Mouse (Mus musculus) monocyte, adult 59 days (primary cell): ENCODE data around the gene Cxcl17. TPM values are rescaled to one million over a fixed set of nuclear protein-coding genes. Genes with fewer than 3 reads are reported as not detected.

Source experiments
- total RNA-seq, 2 experiments: library from RNA; stranded (reverse); gene quantifications; one replicate each; pipeline ENCODE4 v1.2.4; 2023

Gene Cxcl17
- not detected for total RNA-seq

GRCm38 (mm10) chr7:25412833-25413441 is at the start of gene Cxcl17:
TSS of gene Cxcl17 (minus strand) at chr7:25412886.

GRCm38 (mm10) chr7:25398610-25399009 is 14.1 kb downstream of the Cxcl17 start, which contains the start of gene Lipe:
TSS of gene Lipe (minus strand) at chr7:25398710.

GRCm38 (mm10) chr7:25369058-25369749 is 43.5 kb downstream of the Cxcl17 start, which contains the start of gene Cnfn:
TSS of gene Cnfn (minus strand) at chr7:25369724.

Other genes starting within 250 kb of the Cxcl17 start
- 100 to 1,000 TPM; 193 to 239 TPM for gene Pou2f2, start 233.2 kb downstream of the Cxcl17 start, total RNA-seq
- gene Dedd2, start 192.3 kb downstream of the Cxcl17 start, total RNA-seq, result 10 to 100 TPM; 57.9 to 71.2 TPM
- 1 to 10 TPM; 7.0 to 8.1 TPM for gene Zfp526, start 191.5 kb downstream of the Cxcl17 start, total RNA-seq
- 10 to 100 TPM; 73.5 to 80.3 TPM for gene Gsk3a, start 175.0 kb downstream of the Cxcl17 start, total RNA-seq
- 10 to 100 TPM; 21.8 to 32.8 TPM for gene Erf, start 162.1 kb downstream of the Cxcl17 start, total RNA-seq
- 100 to 1,000 TPM; 341 to 358 TPM for gene Cic, start 145.2 kb downstream of the Cxcl17 start, total RNA-seq
- 1 to 10 TPM; 9.2 to 9.5 TPM for gene Pafah1b3, start 114.9 kb downstream of the Cxcl17 start, total RNA-seq
- gene Prr19, start 111.5 kb downstream of the Cxcl17 start, total RNA-seq, result not detected
- not detected for gene Tmem145, start 106.8 kb downstream of the Cxcl17 start, total RNA-seq
- gene Megf8, start 95.7 kb downstream of the Cxcl17 start, total RNA-seq, result 1 to 10 TPM; 7.8 to 9.5 TPM
- not detected for gene Cnfn, start 43.2 kb downstream of the Cxcl17 start, total RNA-seq
- 10 to 100 TPM; 65.5 to 68.3 TPM for gene Lipe, start 14.2 kb downstream of the Cxcl17 start, total RNA-seq
- gene Ceacam1, start 64.7 kb upstream of the Cxcl17 start, total RNA-seq, result 100 to 1,000 TPM; 337 to 343 TPM
- 10 to 100 TPM; 26.7 to 44.0 TPM for gene Ceacam2, start 127.0 kb upstream of the Cxcl17 start, total RNA-seq
- gene Erich4, start 203.0 kb upstream of the Cxcl17 start, total RNA-seq, result not detected
- 10 to 100 TPM; 40.2 to 41.1 TPM for gene Dmac2, start 206.5 kb upstream of the Cxcl17 start, total RNA-seq
- 10 to 100 TPM; 26.8 to 28.9 TPM for gene B3gnt8, start 213.8 kb upstream of the Cxcl17 start, total RNA-seq
- 10 to 100 TPM; 60.3 to 69.9 TPM for gene Bckdha, start 246.1 kb upstream of the Cxcl17 start, total RNA-seq
- gene Exosc5, start 246.3 kb upstream of the Cxcl17 start, total RNA-seq, result 10 to 100 TPM; 45.7 to 46.0 TPM